Mouse (Mus musculus): ENCODE measurements around the gene Nfatc3. TPM values are rescaled to one million over a fixed set of nuclear protein-coding genes. Genes with fewer than 3 reads are reported as not detected.

Gene Nfatc3
- total and polyA plus RNA-seq, 3 experiments, result 15.0 to 189 (median 31.0) TPM

GRCm38 (mm10) chr8:106149801-106150652, 91.4 kb downstream of the Nfatc3 start, which contains the start of gene Pla2g15:
Gene Pla2g15, plus strand, starts transcription at chr8:106150399.
- DNase-seq (ENCODE audit: low spot score), result peak; percentile 69
- no peaks in the 10 kb centered on the region for H3K9me3 ChIP-seq (replicated peaks)
- H3K4me3 ChIP-seq (ENCODE audit: low read depth, low read length), result peak within 1 kb of the TSS; percentile 73
- H3K27me3 ChIP-seq (ENCODE audit: insufficient read depth, low read length), result peaks cover 87% of the 10 kb centered on the region
- no peak for TF ChIP-seq CTCF (IDR thresholded peaks at IDR 0.05; ENCODE audit: low read depth, low read length)
- no peak for TF ChIP-seq POLR2AphosphoS5 (IDR thresholded peaks at IDR 0.05; ENCODE audit: insufficient replicate concordance, low read depth, low read length)
- TF ChIP-seq GATA2 (IDR thresholded peaks at IDR 0.05; ENCODE audit: borderline replicate concordance, low read depth, low read length), result no peak
- TF ChIP-seq TAL1 (conservative IDR thresholded peaks at IDR 0.05; ENCODE audit: low read depth, low read length), result no peak
- TF ChIP-seq GATA1 (IDR thresholded peaks at IDR 0.05; ENCODE audit: borderline replicate concordance, low read length), result no peak
- H3K4me1 ChIP-seq (ENCODE audit: insufficient read depth, low read depth, low read length), result peaks cover 54% of the 10 kb centered on the region
- ATAC-seq (ENCODE audit: extremely low read depth, insufficient number of reproducible peaks, low FRiP score, poor library complexity, severe bottlenecking), result peak; percentile 82
- H3K36me3 ChIP-seq (replicated peaks), result no peaks in the 10 kb centered on the region

- no peaks in the 10 kb centered on the region for H3K36me3 ChIP-seq (replicated peaks)
- no peak for TF ChIP-seq CTCF (IDR thresholded peaks at IDR 0.05; ENCODE audit: low read depth, low read length)
- TF ChIP-seq POLR2AphosphoS5 (IDR thresholded peaks at IDR 0.05; ENCODE audit: insufficient replicate concordance, low read depth, low read length), result no peak
- no peak for TF ChIP-seq GATA1 (IDR thresholded peaks at IDR 0.05; ENCODE audit: borderline replicate concordance, low read length)
- TF ChIP-seq TAL1 (conservative IDR thresholded peaks at IDR 0.05; ENCODE audit: low read depth, low read length), result no peak
- no peak for TF ChIP-seq GATA2 (IDR thresholded peaks at IDR 0.05; ENCODE audit: borderline replicate concordance, low read depth, low read length)
- peaks cover 50% of the 10 kb centered on the region for H3K4me1 ChIP-seq (ENCODE audit: insufficient read depth, low read depth, low read length)
Measured at GRCm38 (mm10) chr8:106150653-106151000, 92.0 kb downstream of the Nfatc3 start.

GRCm38 (mm10) chr8:106151041-106151440, 92.4 kb downstream of the Nfatc3 start:
- H3K27me3 ChIP-seq (ENCODE audit: insufficient read depth, low read length), result peaks cover 84% of the 10 kb centered on the region
- no peak for ATAC-seq (ENCODE audit: extremely low read depth, insufficient number of reproducible peaks, low FRiP score, poor library complexity, severe bottlenecking)
- peaks cover 46% of the 10 kb centered on the region for H3K4me1 ChIP-seq (ENCODE audit: insufficient read depth, low read depth, low read length)
- H3K4me3 ChIP-seq (ENCODE audit: low read depth, low read length), result peak overlapping the region; percentile 73; the same call in 1 of the 2 replicates
- TF ChIP-seq GATA2 (IDR thresholded peaks at IDR 0.05; ENCODE audit: borderline replicate concordance, low read depth, low read length), result no peak
- TF ChIP-seq POLR2AphosphoS5 (IDR thresholded peaks at IDR 0.05; ENCODE audit: insufficient replicate concordance, low read depth, low read length), result no peak
- TF ChIP-seq GATA1 (IDR thresholded peaks at IDR 0.05; ENCODE audit: borderline replicate concordance, low read length), result no peak
- no peak for TF ChIP-seq TAL1 (conservative IDR thresholded peaks at IDR 0.05; ENCODE audit: low read depth, low read length)
- no peak for TF ChIP-seq CTCF (IDR thresholded peaks at IDR 0.05; ENCODE audit: low read depth, low read length)
- H3K36me3 ChIP-seq (replicated peaks), result no peaks in the 10 kb centered on the region
- DNase-seq (ENCODE audit: low spot score), result no peak
- no peaks in the 10 kb centered on the region for H3K9me3 ChIP-seq (replicated peaks)

More at GRCm38 (mm10) chr8:106150653-106151000, 92.0 kb downstream of the Nfatc3 start:
- Histone ChIP-seq H3K27me3 (ENCODE audit: insufficient read depth, low read length) (peaks cover 86% of the 10 kb centered on the region), H3K9me3 (replicated peaks) (no peaks in the 10 kb centered on the region), H3K4me3 (ENCODE audit: low read depth, low read length) (peak overlapping the region; percentile 73)
- no peak for DNase-seq (ENCODE audit: low spot score)
- no peak for ATAC-seq (ENCODE audit: extremely low read depth, insufficient number of reproducible peaks, low FRiP score, poor library complexity, severe bottlenecking)

- Histone ChIP-seq H3K4me3 (ENCODE audit: low read depth, low read length) (no peak overlapping the region), H3K36me3 (replicated peaks) (no peaks in the 10 kb centered on the region), H3K4me1 (ENCODE audit: insufficient read depth, low read depth, low read length) (peaks cover 50% of the 10 kb centered on the region), H3K9me3 (replicated peaks) (no peaks in the 10 kb centered on the region), H3K27me3 (ENCODE audit: insufficient read depth, low read length) (peaks cover 76% of the 10 kb centered on the region)
- ATAC-seq (ENCODE audit: extremely low read depth, insufficient number of reproducible peaks, low FRiP score, poor library complexity, severe bottlenecking) (no peak), DNase-seq (ENCODE audit: low spot score) (no peak)
- TF ChIP-seq TAL1 (conservative IDR thresholded peaks at IDR 0.05; ENCODE audit: low read depth, low read length) (no peak), CTCF (IDR thresholded peaks at IDR 0.05; ENCODE audit: low read depth, low read length) (no peak), GATA1 (IDR thresholded peaks at IDR 0.05; ENCODE audit: borderline replicate concordance, low read length) (no peak), GATA2 (IDR thresholded peaks at IDR 0.05; ENCODE audit: borderline replicate concordance, low read depth, low read length) (no peak), POLR2AphosphoS5 (IDR thresholded peaks at IDR 0.05; ENCODE audit: insufficient replicate concordance, low read depth, low read length) (no peak)
Measured at GRCm38 (mm10) chr8:106152876-106153275, 94.2 kb downstream of the Nfatc3 start.

GRCm38 (mm10) chr8:106157419-106157818, 98.8 kb downstream of the Nfatc3 start:
- Histone ChIP-seq H3K9me3 (replicated peaks) (no peaks in the 10 kb centered on the region), H3K4me1 (ENCODE audit: insufficient read depth, low read depth, low read length) (peaks cover 31% of the 10 kb centered on the region), H3K27me3 (ENCODE audit: insufficient read depth, low read length) (peaks cover 74% of the 10 kb centered on the region), H3K36me3 (replicated peaks) (no peaks in the 10 kb centered on the region), H3K4me3 (ENCODE audit: low read depth, low read length) (no peak overlapping the region)
- TF ChIP-seq POLR2AphosphoS5 (IDR thresholded peaks at IDR 0.05; ENCODE audit: insufficient replicate concordance, low read depth, low read length), result no peak
- TF ChIP-seq TAL1 (conservative IDR thresholded peaks at IDR 0.05; ENCODE audit: low read depth, low read length), result peak; percentile 55
- no peak for TF ChIP-seq GATA1 (IDR thresholded peaks at IDR 0.05; ENCODE audit: borderline replicate concordance, low read length)
- TF ChIP-seq CTCF (IDR thresholded peaks at IDR 0.05; ENCODE audit: low read depth, low read length), result no peak
- peak; percentile 71; the same call in 1 of the 2 replicates for ATAC-seq (ENCODE audit: extremely low read depth, insufficient number of reproducible peaks, low FRiP score, poor library complexity, severe bottlenecking)
- DNase-seq (ENCODE audit: low spot score), result no peak

GRCm38 (mm10) chr8:106158381-106158780, 99.7 kb downstream of the Nfatc3 start:
- H3K36me3 ChIP-seq (replicated peaks), result peaks cover 4% of the 10 kb centered on the region
- DNase-seq (ENCODE audit: low spot score) (no peak), ATAC-seq (ENCODE audit: extremely low read depth, insufficient number of reproducible peaks, low FRiP score, poor library complexity, severe bottlenecking) (no peak)
- no peak for TF ChIP-seq CTCF (IDR thresholded peaks at IDR 0.05; ENCODE audit: low read depth, low read length)
- TF ChIP-seq TAL1 (conservative IDR thresholded peaks at IDR 0.05; ENCODE audit: low read depth, low read length), result no peak
- TF ChIP-seq GATA1 (IDR thresholded peaks at IDR 0.05; ENCODE audit: borderline replicate concordance, low read length), result no peak
- TF ChIP-seq GATA2 (IDR thresholded peaks at IDR 0.05; ENCODE audit: borderline replicate concordance, low read depth, low read length), result no peak
- TF ChIP-seq POLR2AphosphoS5 (IDR thresholded peaks at IDR 0.05; ENCODE audit: insufficient replicate concordance, low read depth, low read length), result no peak
- peaks cover 21% of the 10 kb centered on the region for H3K4me1 ChIP-seq (ENCODE audit: insufficient read depth, low read depth, low read length)
- H3K9me3 ChIP-seq (replicated peaks), result no peaks in the 10 kb centered on the region
- H3K4me3 ChIP-seq (ENCODE audit: low read depth, low read length), result no peak overlapping the region
- peaks cover 74% of the 10 kb centered on the region for H3K27me3 ChIP-seq (ENCODE audit: insufficient read depth, low read length)

All from G1E (cell line).